Mouse (Mus musculus) kidney, adult 2 months (tissue): ENCODE results near the gene Snrpc. TPM values are rescaled to one million over a fixed set of nuclear protein-coding genes. Genes with fewer than 3 reads are reported as not detected.
A peak's percentile ranks its signal among the peaks of the same experiment; 100 is the strongest.
"Not testable (repeated sequence)": the region's sequence is repeated elsewhere in the genome, so short reads cannot be mapped to it uniquely, and the experiment has no call there.

ENCODE experiments used
- DNase-seq: peaks from one replicate; pipeline ENCODE4 v3.0.0; 2021
- H3K27ac ChIP-seq: fragments of 200-500 bp; 2 replicates; pipeline ENCODE4 v1.5.1; 2012; ENCODE audit warnings: low read depth, low read length, control low read depth, inconsistent platforms; ENCODE audit not compliant: insufficient read depth
- H3K27me3 ChIP-seq: fragments of 200-500 bp; replicated peaks from 2 replicates; pipeline ENCODE4 v1.6.1; 2012; ENCODE audit warnings: mild to moderate bottlenecking, moderate library complexity, low read length, inconsistent platforms; ENCODE audit not compliant: control insufficient read depth, insufficient read depth
- H3K36me3 ChIP-seq: fragments of 200-500 bp; 2 replicates; pipeline ENCODE4 v1.6.1; 2012; ENCODE audit warnings: mild to moderate bottlenecking, moderate library complexity, low read length, inconsistent platforms; ENCODE audit not compliant: control insufficient read depth, insufficient read depth
- H3K4me1 ChIP-seq: fragments of 200-500 bp; 2 replicates; pipeline ENCODE4 v1.6.1; 2011; ENCODE audit warnings: low read length; ENCODE audit not compliant: control insufficient read depth, insufficient read depth
- H3K4me3 ChIP-seq: fragments of 200-500 bp; 2 replicates; pipeline ENCODE4 v1.5.1; 2011; ENCODE audit warnings: mild to moderate bottlenecking, low read depth, low read length, control low read depth; ENCODE audit not compliant: insufficient read depth
- CTCF ChIP-seq: fragments of 200-500 bp; conservative IDR thresholded peaks from 2 replicates; pipeline ENCODE4 v1.5.1; 2011; ENCODE audit warnings: low read depth, mild to moderate bottlenecking, control low read depth, low read length, moderate library complexity, mixed read lengths; ENCODE audit not compliant: insufficient read depth, insufficient read length
- POLR2A ChIP-seq: fragments of 200-500 bp; IDR thresholded peaks from one replicate; pipeline ENCODE4 v1.6.1; 2011; ENCODE audit warnings: low read depth, low read length, control low read depth
- WGBS: fragments of 180-500 bp; shearing (Covaris S2); methylation state at CpG from one replicate; pipeline ENCODE4 v1.1.7; 2018; 5-methylcytosine and 5-hydroxymethylcytosine counted together
- polyA plus RNA-seq: library from polyadenylated mRNA; depleted of rRNA; stranded (reverse); fragments of >200 nt; gene quantifications from 2 replicates; pipeline ENCODE4 v1.2.3, GENCODE M21; 2012; rRNA removed

Snrpc gene
- polyA plus RNA-seq: 55.8 and 61.2 TPM in 2 replicates

DNA sequence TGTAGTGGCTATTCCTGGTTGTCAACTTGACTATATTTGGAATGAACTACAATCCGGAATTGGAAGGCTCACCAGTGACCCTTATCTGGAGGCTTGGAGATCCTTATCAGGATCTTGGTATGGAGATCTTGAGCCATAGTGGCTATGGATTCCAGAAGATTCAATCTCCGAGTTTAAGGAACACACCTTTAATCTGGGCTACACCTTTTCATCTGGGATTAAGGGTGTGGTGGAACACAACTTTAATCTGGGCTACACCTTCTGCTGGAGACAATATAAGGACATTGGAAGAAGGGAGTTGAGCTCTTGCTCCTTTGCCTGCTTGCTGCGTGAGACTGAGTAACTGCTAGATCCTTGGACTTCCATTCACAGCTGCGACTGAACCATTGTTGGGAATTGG, at the start of gene Snrpc:
Snrpc (plus strand) TSS at position 301 of the 400 bp plus-strand sequence.
- not testable (repeated sequence) for H3K4me1 ChIP-seq, H3K4me3 ChIP-seq, DNase-seq, H3K27ac ChIP-seq, H3K36me3 ChIP-seq, H3K27me3 ChIP-seq
- 77% methylated on average over 4 of the region's 4 CpGs for WGBS

DNA sequence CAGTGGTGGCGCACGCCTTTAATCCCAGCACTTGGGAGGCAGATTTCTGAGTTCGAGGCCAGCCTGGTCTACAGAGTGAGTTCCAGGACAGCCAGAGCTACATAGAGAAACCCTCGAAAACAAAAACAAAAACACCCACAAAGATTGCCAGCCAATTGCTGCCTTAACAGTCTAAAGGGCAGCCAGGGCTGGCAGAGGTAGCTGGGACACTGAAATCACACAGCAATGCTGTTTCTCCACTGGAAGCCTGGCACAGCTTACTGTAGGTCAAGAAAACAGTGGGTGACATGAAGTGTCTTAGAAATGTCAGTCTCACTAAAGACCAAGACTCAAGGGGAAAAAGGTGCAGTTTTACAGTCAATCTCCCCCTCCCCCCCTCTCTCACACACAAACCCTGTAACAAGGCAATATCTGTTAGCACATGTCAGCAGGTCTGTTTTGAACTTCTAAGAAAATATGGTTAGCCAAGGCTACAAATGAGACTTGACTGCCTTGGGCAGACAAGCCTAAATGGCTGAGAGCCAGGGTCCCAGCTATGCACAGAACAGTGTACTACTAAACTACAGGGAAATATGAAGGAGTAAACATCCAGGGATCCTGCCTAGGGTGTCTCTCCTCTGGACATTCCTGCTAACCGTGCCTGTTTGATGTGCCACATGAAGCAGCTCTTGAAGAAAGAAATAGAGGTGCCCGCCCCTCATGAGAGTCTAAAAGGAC, 49.3 kb upstream of the Snrpc start:
- Histone ChIP-seq H3K36me3 (no peaks in the 10 kb centered on the region), H3K4me3 (no peak overlapping the region), H3K27ac (peak overlapping the region; percentile 20), H3K4me1 (peaks cover 34% of the 10 kb centered on the region), H3K27me3 (no peaks in the 10 kb centered on the region)
- TF ChIP-seq POLR2A (no peak), CTCF (no peak)
- peak; percentile 84 for DNase-seq
- 67% methylated on average over 6 of the region's 6 CpGs for WGBS

DNA sequence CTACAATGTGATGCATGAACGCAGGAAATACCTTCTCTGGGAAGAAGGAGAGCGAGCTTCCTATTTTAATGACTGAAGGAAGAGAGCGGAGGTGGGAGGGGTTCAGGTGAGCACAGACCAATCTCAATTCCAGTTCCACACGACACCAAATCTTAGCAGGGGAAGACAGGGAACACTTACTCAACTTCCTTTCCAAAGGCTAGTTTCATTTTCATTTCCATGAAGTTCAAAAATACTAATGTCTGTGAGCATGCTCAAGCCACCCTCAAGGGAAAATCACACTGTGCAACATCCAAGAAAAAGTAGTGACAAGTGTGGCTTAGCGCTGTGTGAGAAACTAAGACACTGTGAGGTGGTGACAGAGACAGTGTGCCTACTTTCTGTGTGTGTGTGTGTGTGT, 47.9 kb upstream of the Snrpc start:
- 69% methylated on average over 5 of the region's 5 CpGs for WGBS

DNA sequence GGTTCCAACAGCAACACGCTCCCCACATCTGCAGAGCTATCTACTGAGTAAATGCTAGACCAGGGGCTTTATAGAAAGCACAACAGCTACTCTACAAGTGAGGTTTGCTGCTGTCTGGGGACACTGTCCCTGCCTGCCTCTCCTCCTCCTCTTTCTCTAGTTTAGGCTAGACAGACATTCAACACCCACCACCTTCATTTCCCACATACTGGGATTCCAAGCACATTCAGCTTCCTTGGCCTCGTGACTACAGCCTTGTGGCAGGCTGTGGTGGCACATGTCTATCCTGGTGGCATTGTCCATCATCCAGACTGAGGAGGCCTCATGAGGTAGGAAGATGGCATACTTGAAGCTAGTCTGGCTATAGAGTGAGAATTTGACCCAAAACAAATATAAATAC, 47.0 kb upstream of the Snrpc start:
- Histone ChIP-seq H3K4me1 (peaks cover 34% of the 10 kb centered on the region), H3K36me3 (no peaks in the 10 kb centered on the region), H3K27me3 (no peaks in the 10 kb centered on the region), H3K4me3 (no peak overlapping the region), H3K27ac (peak overlapping the region; percentile 89)
- 83% methylated on average over 2 of the region's 2 CpGs for WGBS
- TF ChIP-seq CTCF (no peak), POLR2A (no peak)
- no peak for DNase-seq

More for the DNA sequence above, 47.9 kb upstream of the Snrpc start:
- Histone ChIP-seq H3K27ac (peak overlapping the region; percentile 44; the same call in 1 of the 2 replicates), H3K36me3 (no peaks in the 10 kb centered on the region), H3K4me1 (peaks cover 34% of the 10 kb centered on the region), H3K4me3 (no peak overlapping the region), H3K27me3 (no peaks in the 10 kb centered on the region)
- no peak for TF ChIP-seq CTCF
- no peak for TF ChIP-seq POLR2A
- DNase-seq: no peak

DNA sequence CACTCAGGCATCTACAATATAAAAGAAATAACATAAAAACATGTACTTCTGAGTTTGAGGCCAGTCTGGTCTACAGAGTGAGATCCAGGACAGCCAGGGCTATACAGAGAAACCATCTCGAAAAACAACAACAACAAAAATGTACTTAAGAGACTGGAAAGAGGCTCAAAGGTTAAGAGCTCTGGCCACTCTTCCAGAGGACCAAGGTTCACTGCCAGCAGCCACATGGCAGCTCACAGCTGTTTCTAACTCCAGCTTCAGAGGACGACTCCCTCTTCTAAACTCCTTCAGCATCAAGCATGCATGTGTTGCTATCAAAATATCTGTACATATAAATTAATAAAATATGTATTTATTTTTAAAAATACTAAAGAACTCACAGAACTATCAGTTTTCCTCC, 46.4 kb upstream of the Snrpc start:
- peak; percentile 83 for DNase-seq
- TF ChIP-seq CTCF (no peak), POLR2A (no peak)
- H3K27ac ChIP-seq: peak overlapping the region; percentile 89
- H3K36me3 ChIP-seq: no peaks in the 10 kb centered on the region
- no peak overlapping the region for H3K4me3 ChIP-seq
- WGBS: 40% methylated on average over 2 of the region's 2 CpGs
- peaks cover 34% of the 10 kb centered on the region for H3K4me1 ChIP-seq
- no peaks in the 10 kb centered on the region for H3K27me3 ChIP-seq

DNA sequence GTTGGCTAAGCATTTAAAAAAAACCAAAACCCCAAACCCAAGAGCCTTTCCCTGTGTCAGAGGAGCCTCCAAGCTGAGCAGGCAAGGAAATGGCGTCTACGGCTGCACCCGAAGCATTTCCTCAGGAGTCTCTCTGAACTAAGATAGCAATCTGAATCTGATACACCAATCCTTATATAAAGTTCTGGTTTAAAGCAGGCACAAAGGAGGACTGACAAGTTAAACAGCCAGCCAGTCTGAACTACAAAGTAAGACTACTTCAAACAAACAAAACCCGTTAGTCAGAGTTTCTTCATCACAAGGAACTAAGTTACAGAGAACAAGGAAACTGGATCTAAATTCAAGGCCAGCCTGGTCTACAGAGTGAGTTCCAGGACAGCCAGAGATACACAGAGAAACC, 45.4 kb upstream of the Snrpc start:
- WGBS: 64% methylated on average over 4 of the region's 4 CpGs
- TF ChIP-seq POLR2A: no peak
- TF ChIP-seq CTCF: no peak
- peak overlapping the region; percentile 84 for H3K27ac ChIP-seq
- no peaks in the 10 kb centered on the region for H3K27me3 ChIP-seq
- no peak for DNase-seq
- no peak overlapping the region for H3K4me3 ChIP-seq
- H3K36me3 ChIP-seq: no peaks in the 10 kb centered on the region
- H3K4me1 ChIP-seq: peaks cover 43% of the 10 kb centered on the region

DNA sequence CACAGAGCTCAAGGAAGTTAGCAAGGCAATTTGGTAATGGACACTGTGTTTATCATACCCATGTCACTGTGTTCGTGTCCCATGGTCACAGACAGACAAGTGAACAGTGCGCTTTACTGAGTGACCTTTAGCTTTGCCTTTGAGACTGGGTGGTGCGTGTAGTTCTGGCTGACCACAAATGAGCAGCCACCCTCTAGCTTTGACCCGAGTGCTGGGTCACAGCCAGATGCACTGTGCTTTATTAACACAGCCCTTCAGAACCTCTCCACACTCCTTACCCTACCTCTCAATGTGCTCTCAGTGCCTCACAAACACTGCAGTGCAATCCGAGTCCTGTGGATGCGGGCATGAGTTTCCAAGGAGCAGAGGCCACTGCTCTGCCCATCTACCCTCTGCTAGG, 44.8 kb upstream of the Snrpc start:
- no peak for TF ChIP-seq CTCF
- TF ChIP-seq POLR2A: no peak
- peak overlapping the region; percentile 84 for H3K27ac ChIP-seq
- no peaks in the 10 kb centered on the region for H3K36me3 ChIP-seq
- H3K4me3 ChIP-seq: no peak overlapping the region
- H3K4me1 ChIP-seq: peaks cover 47% of the 10 kb centered on the region
- H3K27me3 ChIP-seq: no peaks in the 10 kb centered on the region
- peak; percentile 89 for DNase-seq
- 32% methylated on average over 6 of the region's 6 CpGs for WGBS
